Mouse (Mus musculus) kidney, postnatal 4 days (tissue): ENCODE data around the gene Slfn2.

Source experiments
- DNase-seq, 2 experiments: peaks; one replicate each; pipeline ENCODE4 v3.0.0; 2021; ENCODE audit warnings: mixed read lengths in 2 of 2

The Slfn2 gene

GRCm38 (mm10) chr11:83077714-83078422 lies 13.0 kb downstream of the Slfn2 start:
- peak; percentile 68 to 79 for DNase-seq

- DNase-seq = no peak
Measured at GRCm38 (mm10) chr11:83078423-83079140, 13.7 kb downstream of the Slfn2 start.

- no peak for DNase-seq
Measured at GRCm38 (mm10) chr11:83079487-83080199, 14.7 kb downstream of the Slfn2 start.

GRCm38 (mm10) chr11:83082741-83083473 lies 18.0 kb downstream of the Slfn2 start:
- DNase-seq = no peak

- no peak for DNase-seq
Measured at GRCm38 (mm10) chr11:83084161-83084560, 19.2 kb downstream of the Slfn2 start.

GRCm38 (mm10) chr11:83084761-83085160 lies 19.8 kb downstream of the Slfn2 start:
- DNase-seq = no peak

- peak; percentile 14 to 17 for DNase-seq
Measured at GRCm38 (mm10) chr11:83115138-83115537, 50.2 kb downstream of the Slfn2 start.

- DNase-seq = no peak
Measured at GRCm38 (mm10) chr11:83116597-83117227, 51.8 kb downstream of the Slfn2 start, which contains the start of gene Slfn1. Gene Slfn1 (plus strand): TSS chr11:83116849.

GRCm38 (mm10) chr11:83118056-83118455 lies 53.1 kb downstream of the Slfn2 start:
- DNase-seq = no peak
